Mouse (Mus musculus): ENCODE measurements around the gene Prkaa1.
"Not testable (repeated sequence)": the region's sequence is repeated elsewhere in the genome, so short reads cannot be mapped to it uniquely, and the experiment has no call there.

Gene Prkaa1

DNA sequence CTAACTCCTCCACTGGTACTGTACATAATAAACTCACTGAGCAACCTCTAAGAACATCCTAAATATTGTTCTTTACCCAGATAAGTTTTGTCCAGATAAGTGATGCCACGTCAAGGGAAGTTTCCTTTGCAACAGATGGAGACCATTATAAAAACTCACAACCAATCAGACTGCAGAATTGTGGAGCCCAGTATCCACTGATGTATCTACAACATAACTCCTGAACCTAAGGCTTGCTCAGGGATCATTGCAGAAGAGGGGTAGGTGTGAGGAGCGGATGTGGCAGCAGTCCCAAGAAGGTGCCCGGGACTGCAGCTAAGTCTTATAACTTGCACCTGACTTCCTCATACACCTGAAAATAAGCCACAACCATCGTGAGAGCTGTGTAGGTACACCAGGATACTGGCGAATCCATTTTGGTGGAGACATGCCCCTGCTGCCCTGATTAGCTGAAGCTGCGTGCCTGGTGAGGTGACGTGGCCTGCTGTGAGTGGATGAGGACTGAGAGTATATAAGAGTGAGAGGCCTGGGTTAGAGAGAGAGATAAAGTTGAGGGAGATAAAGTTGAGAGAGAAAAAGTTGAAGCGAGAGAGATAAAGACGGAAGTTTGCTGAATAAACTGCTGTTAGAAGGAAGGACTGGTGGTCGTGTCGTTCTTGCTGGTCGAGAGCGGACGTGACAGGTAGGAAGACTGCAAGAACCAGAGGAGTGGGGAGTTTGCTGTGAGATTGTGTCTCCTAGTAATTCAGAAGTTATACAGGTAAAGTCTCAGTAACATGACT lies 12.6 kb upstream of the Prkaa1 start:
- not testable (repeated sequence) for DNase-seq

DNA sequence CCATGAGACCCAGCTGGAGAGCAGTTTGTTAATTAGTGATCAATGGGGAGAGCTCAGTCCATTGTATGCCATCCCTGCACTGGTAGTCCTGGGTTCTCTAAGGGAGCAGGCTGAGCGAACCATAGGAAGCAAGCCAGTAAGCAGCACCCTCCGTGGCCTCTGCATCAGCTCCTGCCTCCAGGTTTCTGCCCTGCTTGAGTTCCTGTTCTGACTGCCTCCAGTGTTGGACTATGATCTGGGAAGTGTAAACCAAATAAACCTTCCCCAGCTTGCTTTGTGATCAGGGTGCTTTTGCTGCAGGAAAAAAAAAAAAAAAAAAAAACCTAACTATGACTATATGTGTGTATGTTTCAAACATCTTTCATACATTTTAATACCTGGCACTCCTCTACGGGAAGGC lies 10.4 kb upstream of the Prkaa1 start:
- DNase-seq: no peak

GRCm38 (mm10) chr15:5134179-5134578 lies 9.5 kb upstream of the Prkaa1 start:
- no peak for DNase-seq

DNA sequence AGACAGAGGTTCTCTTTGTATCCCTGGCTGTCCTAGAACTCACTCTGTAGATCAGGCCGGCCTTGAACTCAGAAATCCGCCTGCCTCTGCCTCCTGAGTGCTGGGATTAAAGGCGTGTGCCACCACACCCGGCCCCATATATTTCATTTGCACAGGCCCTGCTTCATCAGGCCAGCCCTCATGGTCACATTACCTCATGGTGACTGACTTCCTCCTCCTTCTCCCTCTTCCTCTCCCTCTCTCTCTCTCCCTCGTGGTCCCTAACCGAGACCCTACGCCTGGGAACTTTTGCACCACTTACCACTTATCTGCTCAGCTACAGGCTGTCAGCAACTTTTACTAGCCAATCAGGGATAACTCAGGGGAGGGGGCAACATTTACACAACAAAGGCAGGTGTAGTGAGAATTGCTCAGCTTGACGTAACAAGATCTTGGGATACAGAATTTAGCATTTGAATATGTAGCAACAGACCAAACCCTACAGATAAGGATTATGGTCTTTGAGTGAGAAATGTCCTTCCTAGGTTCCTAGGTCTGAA lies 8.6 kb upstream of the Prkaa1 start:
- DNase-seq: no peak

DNA sequence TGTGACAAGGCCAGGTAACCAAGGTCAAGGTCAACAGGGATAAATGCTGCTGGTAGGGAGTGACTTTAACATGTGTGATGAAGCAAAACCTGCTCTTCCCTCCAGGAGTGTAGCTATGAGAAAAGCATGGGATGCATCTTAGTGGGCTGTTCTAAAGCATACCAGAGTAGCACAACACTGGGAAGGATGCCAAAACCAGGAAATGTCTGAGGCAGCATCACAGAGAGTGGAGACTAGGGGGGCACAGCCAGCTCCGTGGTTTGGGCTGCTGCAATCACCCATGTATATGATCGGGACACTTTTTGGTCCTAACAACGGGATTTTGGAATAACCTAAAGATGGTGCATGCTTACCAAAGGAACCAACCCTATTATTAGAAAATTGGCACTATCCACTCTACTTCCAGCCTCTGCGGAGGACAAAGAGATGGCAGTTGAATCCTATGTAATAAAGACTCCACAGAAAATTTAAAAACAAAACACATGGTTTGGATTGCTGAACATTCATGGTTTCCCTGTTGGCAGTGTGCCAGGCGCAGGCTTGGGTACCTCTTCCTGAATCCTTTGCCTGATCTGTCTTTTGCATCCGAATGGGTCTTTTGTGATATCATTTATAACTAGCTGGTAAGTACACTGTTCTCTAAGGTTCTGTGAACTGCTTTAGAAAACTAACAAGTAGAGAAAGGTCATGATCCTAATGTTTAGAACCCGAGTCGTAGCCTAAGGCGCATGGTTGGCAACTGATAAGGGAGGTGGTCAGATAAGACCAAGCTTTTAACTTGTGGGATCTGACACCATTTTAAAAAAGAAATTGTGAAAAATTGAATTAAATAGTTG lies 5.4 kb upstream of the Prkaa1 start:
- no peak for DNase-seq

- DNase-seq: no peak
Observed at GRCm38 (mm10) chr15:5139366-5139765, 4.3 kb upstream of the Prkaa1 start.

DNA sequence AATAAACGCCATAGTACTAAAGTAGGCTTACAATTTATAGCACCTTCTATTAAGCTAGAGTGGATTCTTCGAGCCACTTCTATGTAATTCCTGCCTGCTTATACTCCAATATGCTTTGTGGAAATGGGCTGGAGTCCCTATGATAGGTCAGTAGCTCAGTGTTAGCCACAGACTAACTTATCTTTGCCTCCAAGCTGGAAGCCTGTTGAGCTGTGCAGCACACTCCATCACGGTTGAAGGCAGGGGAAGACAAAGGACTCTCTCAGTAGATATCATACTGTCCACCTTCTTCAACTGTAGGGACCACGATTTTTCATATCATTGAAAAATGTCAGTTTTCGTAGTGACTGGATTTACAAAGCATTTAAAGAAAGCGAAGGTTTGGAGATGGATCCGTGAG lies 3.8 kb upstream of the Prkaa1 start:
- DNase-seq: no peak

DNA sequence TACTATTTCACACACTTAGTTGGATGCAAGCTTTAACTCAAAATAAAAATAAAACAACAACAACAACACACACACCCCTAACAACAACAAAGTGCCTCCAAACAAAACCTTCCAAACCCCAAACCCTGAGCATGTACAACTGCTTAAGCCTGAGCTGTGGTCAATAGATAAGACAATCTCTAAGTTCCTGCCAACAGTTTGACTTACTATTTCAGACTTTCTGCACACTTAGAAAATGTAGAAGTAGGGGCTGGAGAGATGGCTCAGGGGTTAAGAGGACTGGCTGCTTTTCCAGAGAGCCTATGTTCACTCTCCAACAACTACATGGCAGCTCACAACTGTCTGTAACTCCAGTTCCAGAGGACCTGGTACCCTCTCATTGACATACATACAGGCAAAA lies 3.3 kb upstream of the Prkaa1 start:
- DNase-seq: no peak

DNA sequence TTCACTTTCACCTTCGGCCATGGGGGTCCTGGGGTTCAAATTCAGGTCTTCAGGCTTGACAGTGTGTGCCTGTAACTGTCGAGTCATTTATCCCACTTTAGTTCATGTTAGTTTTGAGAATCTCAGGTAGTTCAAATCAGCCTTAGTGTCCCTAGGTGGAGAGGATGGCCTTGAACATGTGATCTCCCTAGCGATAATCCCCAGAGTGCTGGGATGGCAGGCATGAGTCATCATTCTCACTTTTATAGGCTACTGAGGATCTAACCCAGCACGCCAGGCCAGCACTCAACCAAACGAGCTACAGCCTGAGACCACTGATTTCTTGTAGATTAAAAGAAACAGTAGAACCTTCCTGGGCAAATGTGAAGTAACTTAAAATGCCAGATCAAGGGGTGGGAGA lies 1.6 kb upstream of the Prkaa1 start:
- no peak for DNase-seq

- DNase-seq: no peak
Observed at GRCm38 (mm10) chr15:5142714-5143113, 947 bp upstream of the Prkaa1 start.

DNA sequence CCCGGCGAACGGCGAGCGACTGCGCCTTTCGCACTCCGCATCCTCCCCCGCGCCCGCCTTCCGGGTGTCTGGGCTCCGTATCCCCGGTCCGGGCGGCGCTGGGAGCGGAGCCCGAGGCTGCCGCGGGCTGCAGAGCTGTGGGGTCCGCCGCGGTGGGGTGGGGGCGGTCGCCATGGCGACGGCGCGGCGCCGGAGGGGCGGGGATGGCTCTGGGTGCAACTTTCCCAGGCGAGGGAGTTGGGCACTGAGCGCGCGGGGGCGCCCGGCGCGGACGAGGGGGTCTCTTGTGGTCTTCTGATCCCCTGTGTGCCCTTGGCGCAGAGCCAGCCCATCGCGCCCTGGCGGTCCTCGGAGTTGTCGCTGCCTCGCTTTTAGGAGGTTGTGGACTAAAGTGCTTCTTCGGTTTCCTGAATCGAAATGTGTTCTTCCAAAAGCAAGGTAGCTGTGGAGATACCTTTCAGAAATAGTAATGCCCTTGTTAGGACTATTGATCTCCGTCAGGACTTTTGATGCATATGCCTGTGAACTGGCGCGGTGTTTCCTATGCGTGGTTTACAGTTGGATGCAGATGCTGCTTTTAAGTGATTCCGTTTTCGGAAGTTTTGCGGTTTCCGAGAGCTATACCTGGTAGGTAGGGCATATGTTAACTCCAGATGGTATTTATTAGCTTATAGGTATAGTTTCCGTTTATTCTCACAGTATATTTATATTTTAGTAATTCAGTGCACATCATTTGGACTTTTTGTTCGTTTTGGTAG lies 539 bp downstream of the Prkaa1 start:
- DNase-seq: no peak

GRCm38 (mm10) chr15:5145196-5145945 lies 1.7 kb downstream of the Prkaa1 start:
- DNase-seq: no peak

GRCm38 (mm10) chr15:5149187-5149586 lies 5.5 kb downstream of the Prkaa1 start:
- no peak for DNase-seq

- no peak for DNase-seq
Observed at GRCm38 (mm10) chr15:5152171-5152570, 8.5 kb downstream of the Prkaa1 start.

GRCm38 (mm10) chr15:5154621-5155020 lies 11.0 kb downstream of the Prkaa1 start:
- no peak for DNase-seq

DNA sequence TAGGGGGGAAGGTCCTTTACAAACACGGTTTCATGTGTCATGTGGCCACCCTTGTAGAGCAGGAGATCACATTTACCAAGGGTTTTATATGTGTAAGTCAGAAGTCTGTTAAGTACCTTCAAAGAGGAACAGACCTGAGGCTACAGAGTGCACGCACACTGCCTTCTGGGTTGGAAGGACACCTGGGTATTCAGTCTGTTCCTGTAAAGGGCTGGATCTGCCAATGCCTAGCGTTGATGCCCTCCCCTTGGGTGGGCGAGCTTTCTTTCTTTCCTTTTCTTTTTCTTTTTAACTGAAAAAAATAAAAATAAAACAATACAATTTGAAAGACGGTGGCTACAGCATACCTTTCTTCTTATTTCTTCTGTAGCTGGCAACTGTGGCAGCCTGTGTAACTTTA lies 11.4 kb downstream of the Prkaa1 start:
- no peak for DNase-seq

GRCm38 (mm10) chr15:5156355-5156754 lies 12.7 kb downstream of the Prkaa1 start:
- DNase-seq: no peak

GRCm38 (mm10) chr15:5157386-5157785 lies 13.7 kb downstream of the Prkaa1 start:
- no peak for DNase-seq

GRCm38 (mm10) chr15:5158827-5159226 lies 15.2 kb downstream of the Prkaa1 start:
- DNase-seq: no peak

DNA sequence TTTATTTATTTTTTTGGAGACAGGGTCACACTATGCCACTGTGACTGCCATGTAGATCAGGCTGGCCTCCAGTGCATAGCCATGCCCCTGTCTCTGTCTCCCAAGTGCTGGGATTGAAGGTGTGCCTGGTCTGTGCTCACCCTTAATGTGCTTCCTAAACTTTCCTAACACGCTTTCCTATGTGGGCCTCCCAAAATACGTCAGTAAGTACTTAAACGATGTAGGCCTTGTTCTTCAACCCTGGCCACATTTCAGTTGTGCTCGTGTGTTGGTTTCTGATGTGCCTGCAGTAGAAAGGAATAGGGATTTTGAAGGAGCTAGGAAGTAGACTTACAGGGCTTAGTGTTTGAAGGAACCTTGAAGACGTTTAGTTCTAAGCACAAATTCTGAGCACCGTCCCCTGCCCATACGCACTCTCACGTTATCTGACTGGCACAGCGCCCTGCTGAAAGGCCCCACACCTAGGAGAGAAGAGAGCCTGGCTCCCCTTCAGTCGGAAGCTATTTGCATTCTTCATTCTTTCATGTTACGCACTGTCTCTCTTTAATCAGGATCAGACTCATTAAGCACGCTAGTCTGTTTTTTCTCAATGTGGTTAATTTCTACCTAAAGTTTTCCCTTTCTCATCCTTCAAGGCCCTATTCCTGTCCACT lies 21.6 kb downstream of the Prkaa1 start:
- no peak for DNase-seq

DNA sequence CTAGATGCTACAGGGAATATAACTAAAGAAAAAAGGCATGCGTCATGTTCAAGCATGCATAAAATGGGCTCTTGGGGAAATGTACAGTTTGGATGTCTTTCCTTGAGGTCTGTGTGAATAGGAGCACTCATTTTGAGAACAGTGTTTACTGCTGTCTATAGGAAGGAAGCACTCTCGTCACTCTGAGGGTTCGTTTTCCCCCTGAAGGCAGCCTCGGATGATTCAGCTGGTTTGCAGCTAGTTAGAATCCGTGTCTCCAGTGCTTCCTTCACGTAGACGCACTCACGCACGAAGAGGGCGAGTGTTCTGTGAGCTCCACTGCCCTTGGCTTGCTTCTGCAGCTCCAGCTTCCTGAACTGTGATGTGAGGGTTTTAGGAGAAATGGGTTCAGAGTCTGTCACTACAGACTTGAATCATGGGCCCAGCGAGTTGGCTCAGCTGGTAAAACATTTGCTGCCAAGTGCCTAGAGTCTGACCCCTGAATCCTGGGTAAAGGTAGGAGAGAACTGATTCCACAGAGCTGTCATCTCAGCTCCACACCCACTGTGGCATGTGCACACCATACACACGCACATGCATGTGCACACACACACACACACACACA lies 29.7 kb downstream of the Prkaa1 start:
- DNase-seq: no peak

All from thymus, postnatal 25 days (tissue).